Mouse (Mus musculus): ENCODE data around the gene Cog1.

- TF ChIP-seq CTCF (IDR thresholded peaks at IDR 0.05; ENCODE audit: low read depth, low read length) (no peak), POLR2A (IDR thresholded peaks at IDR 0.05; ENCODE audit: insufficient read depth, low read length) (no peak), EP300 (IDR thresholded peaks at IDR 0.05; ENCODE audit: insufficient read depth, low read depth, low read length) (no peak)
Measured at GRCm38 (mm10) chr11:113654105-113654504, 5.1 kb downstream of the Cog1 start.

Data from ES-Bruce4 (cell line).